Mouse (Mus musculus): ENCODE measurements at regions not wholly inside any gene's neighbourhood (a gene's known extent, or its start where the extent isn't known, plus 50 kb on each side); places are given as distances from the start of the nearest gene placed in this dataset.

DNA sequence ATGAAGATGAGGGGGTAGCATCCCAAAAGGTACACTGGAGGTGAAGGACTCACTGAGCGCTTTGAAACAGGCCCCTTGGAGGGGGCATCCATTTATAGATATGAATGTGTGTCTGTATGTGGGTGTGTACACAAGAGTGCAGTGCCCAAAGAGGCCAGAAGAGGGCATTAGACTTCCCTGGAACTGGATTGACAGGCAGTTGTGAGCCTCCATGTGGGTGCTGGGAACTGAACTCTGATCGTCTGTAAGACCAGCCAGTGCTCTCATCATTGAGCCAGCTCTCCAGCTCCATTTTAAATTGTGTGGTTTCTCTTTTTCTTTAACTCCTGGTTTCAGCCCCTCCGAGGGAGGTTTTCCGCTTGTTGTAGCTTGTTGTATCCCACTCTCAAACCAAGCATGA lies 67.6 kb upstream of the 1700021F07Rik start:
- TF ChIP-seq CTCF (IDR thresholded peaks at IDR 0.05; ENCODE audit: low read depth) (no peak), EP300 (IDR thresholded peaks at IDR 0.05; ENCODE audit: low read depth) (no peak)
